Mouse (Mus musculus) olfactory bulb, adult 2 months (tissue): ENCODE results near the gene Uso1.

Experiments used
- CTCF ChIP-seq: fragments of 200-500 bp; IDR thresholded peaks from 2 replicates; pipeline ENCODE4 v1.5.1; 2012; ENCODE audit warnings: low read depth, mild to moderate bottlenecking, low read length, moderate library complexity; ENCODE audit not compliant: insufficient read depth
- POLR2A ChIP-seq: fragments of 200-500 bp; IDR thresholded peaks from 2 replicates; pipeline ENCODE4 v1.6.1; 2012; ENCODE audit warnings: mild to moderate bottlenecking, low read depth, low read length, moderate library complexity; ENCODE audit not compliant: insufficient read depth

DNA sequence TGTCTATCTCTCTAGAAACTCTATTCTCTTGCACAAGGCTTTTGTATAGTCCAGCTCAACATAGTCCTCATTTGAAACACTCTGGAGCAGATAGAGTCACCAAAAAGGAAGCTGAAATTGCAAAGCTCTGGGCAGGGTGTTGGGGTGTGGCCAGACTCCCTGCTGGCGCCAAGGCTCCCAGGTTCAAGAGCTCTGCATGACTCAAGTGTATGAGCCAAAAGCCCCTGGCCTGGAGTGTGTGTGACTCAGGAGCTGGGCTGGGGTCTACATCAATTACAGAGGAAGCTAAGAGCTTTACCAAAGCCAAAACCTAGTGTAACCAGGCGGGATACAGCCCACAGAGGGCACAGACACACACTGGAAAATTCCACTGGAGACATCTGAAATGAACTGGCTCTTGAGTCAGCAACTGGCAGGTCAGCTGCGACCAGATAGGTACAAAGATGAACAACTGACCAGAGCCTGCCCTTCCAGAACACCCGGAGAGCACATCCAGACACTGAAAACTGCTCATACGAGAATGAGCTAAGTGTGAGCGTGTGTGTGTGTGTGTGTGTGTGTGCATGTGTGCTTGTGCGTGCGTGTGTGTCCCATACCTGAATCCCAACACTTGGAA is 82.7 kb downstream of the Uso1 start:
- TF ChIP-seq POLR2A (no peak), CTCF (no peak)
